Mouse (Mus musculus) liver, postnatal 0 days (tissue): ENCODE results near the gene Daxx. TPM values are rescaled to one million over a fixed set of nuclear protein-coding genes. Genes with fewer than 3 reads are reported as not detected.
A peak's percentile ranks its signal among the peaks of the same experiment; 100 is the strongest.

Experiments used
- ATAC-seq: fragments of 200-750 bp; cut with Nextera tagmentation; 2 replicates; pipeline ENCODE4 v1.8.0; 2017; ENCODE audit warnings: mild to moderate bottlenecking, moderate library complexity
- DNase-seq: peaks from one replicate; pipeline ENCODE4 v3.0.0-alpha.2; 2016
- H3K27ac ChIP-seq: fragments of 300-500 bp; sonication (generic); 2 replicates; pipeline ENCODE4 v1.5.1; 2014; ENCODE audit warnings: antibody characterized with exemption, moderate library complexity, mild to moderate bottlenecking, low read depth
- H3K27me3 ChIP-seq: fragments of 300-500 bp; sonication (generic); 2 replicates; pipeline ENCODE4 v1.6.1; 2014; ENCODE audit warnings: low read length, control low read depth, mixed read lengths; ENCODE audit not compliant: insufficient read depth
- H3K36me3 ChIP-seq: fragments of 300-500 bp; sonication (generic); replicated peaks from 2 replicates; pipeline ENCODE4 v1.6.1; 2014; ENCODE audit warnings: mild to moderate bottlenecking, control low read depth, low read length, moderate library complexity, mixed read lengths; ENCODE audit not compliant: insufficient read depth
- H3K4me1 ChIP-seq: fragments of 300-500 bp; sonication (generic); 2 replicates; pipeline ENCODE4 v1.6.1; 2014; ENCODE audit warnings: antibody characterized with exemption, mild to moderate bottlenecking, control low read depth; ENCODE audit not compliant: insufficient read depth
- H3K4me2 ChIP-seq: fragments of 300-500 bp; sonication (generic); 2 replicates; pipeline ENCODE4 v1.6.1; 2014; ENCODE audit warnings: low read depth, mild to moderate bottlenecking, low read length, moderate library complexity, mixed read lengths
- H3K4me3 ChIP-seq: fragments of 300-500 bp; sonication (generic); 2 replicates; pipeline ENCODE4 v1.5.1; 2014; ENCODE audit warnings: low read depth, low read length
- H3K9ac ChIP-seq: fragments of 300-500 bp; sonication (generic); replicated peaks from 2 replicates; pipeline ENCODE4 v1.6.1; 2014; ENCODE audit warnings: mild to moderate bottlenecking, moderate library complexity
- H3K9me3 ChIP-seq: fragments of 300-500 bp; sonication (generic); 2 replicates; pipeline ENCODE4 v1.6.1; 2016; ENCODE audit warnings: mild to moderate bottlenecking, control low read depth, low read length, mixed read lengths
- CTCF ChIP-seq: sonication (generic); IDR thresholded peaks from 2 replicates; pipeline ENCODE4 v1.5.1; 2016; ENCODE audit warnings: antibody characterized with exemption, low read depth
- EP300 ChIP-seq: IDR thresholded peaks from 2 replicates; pipeline ENCODE4 v1.6.1; 2016; ENCODE audit warnings: antibody characterized with exemption, low read depth, mild to moderate bottlenecking
- WGBS: fragments of 180-500 bp; shearing (Covaris S2); extraction: QIAGEN DNeasy Blood & Tissue Kit; methylation state at CpG from one replicate; pipeline ENCODE4 v1.1.7; 2014; ENCODE audit not compliant: insufficient replicate concordance; 5-methylcytosine and 5-hydroxymethylcytosine counted together
- polyA plus RNA-seq: library from polyadenylated mRNA; unstranded; fragments of >200 nt; fragmentation: Nextera tagmentation; extraction: Ambion mirVana; gene quantifications from 2 replicates; pipeline ENCODE4 v1.2.1, GENCODE M21; 2015

The Daxx gene
- polyA plus RNA-seq, 1 experiment from 2014 or later: 12.6 TPM

- no peaks in the 10 kb centered on the region for H3K27me3 ChIP-seq
- ATAC-seq: no peak
- H3K36me3 ChIP-seq: peaks cover 26% of the 10 kb centered on the region
- WGBS: 68% methylated on average over 4 of the region's 4 CpGs
- H3K27ac ChIP-seq: peak overlapping the region; percentile 93
- H3K9me3 ChIP-seq: no peaks in the 10 kb centered on the region
- peak overlapping the region; percentile 92 for H3K9ac ChIP-seq
- H3K4me3 ChIP-seq: peak overlapping the region; percentile 83; the same call in 1 of the 2 replicates
- DNase-seq: no peak
- TF ChIP-seq CTCF: no peak
- TF ChIP-seq EP300: no peak
- peak overlapping the region; percentile 96 for H3K4me2 ChIP-seq
- H3K4me1 ChIP-seq: peaks cover 46% of the 10 kb centered on the region
Observed at GRCm38 (mm10) chr17:33952879-33953278, 43.7 kb downstream of the Daxx start.

- no peak for TF ChIP-seq EP300
- TF ChIP-seq CTCF: no peak
- peak overlapping the region; percentile 93 for H3K27ac ChIP-seq
- H3K4me2 ChIP-seq: peak overlapping the region; percentile 96
- DNase-seq (no peak), ATAC-seq (no peak)
- H3K27me3 ChIP-seq: no peaks in the 10 kb centered on the region
- H3K36me3 ChIP-seq: peaks cover 30% of the 10 kb centered on the region
- WGBS: 62% methylated on average over 3 of the region's 3 CpGs
- H3K4me3 ChIP-seq: peak overlapping the region; percentile 83
- H3K9ac ChIP-seq: peak overlapping the region; percentile 92
- H3K4me1 ChIP-seq: peaks cover 42% of the 10 kb centered on the region
- H3K9me3 ChIP-seq: no peaks in the 10 kb centered on the region
Observed at GRCm38 (mm10) chr17:33953310-33953709, 44.1 kb downstream of the Daxx start.

GRCm38 (mm10) chr17:33953961-33954565, 44.8 kb downstream of the Daxx start:
- Histone ChIP-seq H3K27me3 (no peaks in the 10 kb centered on the region), H3K27ac (peak overlapping the region; percentile 93), H3K9me3 (no peaks in the 10 kb centered on the region), H3K4me1 (peaks cover 42% of the 10 kb centered on the region), H3K4me2 (peak overlapping the region; percentile 96), H3K9ac (peak overlapping the region; percentile 92), H3K4me3 (peak overlapping the region; percentile 83), H3K36me3 (peaks cover 38% of the 10 kb centered on the region)
- whole genome bisulfite sequencing: 24% methylated on average over 5 of the region's 5 CpGs
- DNase-seq (peak; percentile 80), ATAC-seq (no peak)
- TF ChIP-seq EP300 (no peak), CTCF (no peak)

GRCm38 (mm10) chr17:33954646-33955554, 45.7 kb downstream of the Daxx start:
- peak overlapping the region; percentile 96 for H3K4me2 ChIP-seq
- no peak for TF ChIP-seq CTCF
- no peak for TF ChIP-seq EP300
- H3K27me3 ChIP-seq: no peaks in the 10 kb centered on the region
- H3K9me3 ChIP-seq: no peaks in the 10 kb centered on the region
- H3K27ac ChIP-seq: peak overlapping the region; percentile 93
- peak; percentile 8; the same call in 1 of the 2 replicates for ATAC-seq
- H3K4me1 ChIP-seq: peaks cover 42% of the 10 kb centered on the region
- H3K36me3 ChIP-seq: peaks cover 46% of the 10 kb centered on the region
- no peak for DNase-seq
- 1% methylated on average over 33 of the region's 33 CpGs for WGBS
- H3K9ac ChIP-seq: peak overlapping the region; percentile 92
- H3K4me3 ChIP-seq: peak overlapping the region; percentile 83

- TF ChIP-seq EP300: peak; percentile 74
- TF ChIP-seq CTCF: peak; percentile 40
- peak; percentile 88 for ATAC-seq
Observed at GRCm38 (mm10) chr17:33955555-33956214, 46.5 kb downstream of the Daxx start, which contains the start of the genes Vps52 and Rps18. Gene Vps52, plus strand, starts transcription at chr17:33955812. Gene Rps18, minus strand, starts transcription at chr17:33956001.

More at GRCm38 (mm10) chr17:33955555-33956214, 46.5 kb downstream of the Daxx start, which contains the start of the genes Vps52 and Rps18:
- WGBS: 0% methylated on average over 50 of the region's 50 CpGs
- no peaks in the 10 kb centered on the region for H3K9me3 ChIP-seq
- DNase-seq: peak; percentile 96
- H3K4me3 ChIP-seq: peak within 1 kb of the TSS; percentile 83
- peak within 1 kb of the TSS; percentile 92 for H3K9ac ChIP-seq
- H3K27ac ChIP-seq: peak within 1 kb of the TSS; percentile 93
- H3K36me3 ChIP-seq: peaks cover 49% of the 10 kb centered on the region
- peaks cover 36% of the 10 kb centered on the region for H3K4me1 ChIP-seq
- no peaks in the 10 kb centered on the region for H3K27me3 ChIP-seq
- peak within 1 kb of the TSS; percentile 96 for H3K4me2 ChIP-seq
